Mouse (Mus musculus) lung, adult 2 months (tissue): ENCODE data around the gene Gm20481.

Experiments
- CTCF ChIP-seq: fragments of 200-500 bp; IDR thresholded peaks from 2 replicates; pipeline ENCODE4 v1.5.1; 2011; ENCODE audit warnings: mild to moderate bottlenecking, low read length, control low read depth; ENCODE audit not compliant: insufficient read depth
- POLR2A ChIP-seq: fragments of 200-500 bp; IDR thresholded peaks from 2 replicates; pipeline ENCODE4 v1.6.1; 2011; ENCODE audit warnings: low read depth, mild to moderate bottlenecking, control low read depth, low read length, borderline replicate concordance; ENCODE audit errors: extremely low read depth

- TF ChIP-seq POLR2A (no peak), CTCF (no peak)
Measured at GRCm38 (mm10) chr17:34977000-34977399, 7.3 kb downstream of the Gm20481 start.
